11 mouse cellular contexts compared by ENCODE assay signal in the genomic region with DNA sequence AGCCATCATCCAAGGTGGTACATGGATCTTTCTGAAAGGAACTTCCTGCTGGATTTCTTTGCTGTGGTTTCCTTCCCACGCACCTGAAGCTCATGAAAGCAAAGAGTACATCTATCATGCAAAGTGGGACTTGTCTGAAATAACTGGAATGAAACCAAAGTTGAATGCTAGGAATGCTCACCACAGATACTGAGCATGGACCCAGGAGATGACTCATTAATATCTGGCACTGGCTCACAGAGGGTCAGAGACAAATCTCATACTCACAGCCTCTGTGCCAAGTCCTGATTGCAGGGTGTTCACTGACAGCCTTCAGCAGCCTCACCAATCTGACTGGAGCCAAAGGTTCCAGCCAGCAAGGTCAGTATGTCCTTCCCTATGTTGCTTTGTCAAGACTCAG.
DNase-seq lines count a peak whose midpoint lies in the region; ATAC-seq lines count a peak whose summit lies in the region.
"Had no signal": no experiment of that assay in that cellular context is flagged by ENCODE, and none has a peak within 500 bp of the region (broad histone marks: within the 10 kb centered on the region; RNA-seq: fewer than 3 reads in every experiment).

No protein-coding gene starts in this region.

- H3K4me2 ChIP-seq in lung, embryonic 16.5 days (ENCODE audit: low read depth, low read length), result no peak overlapping the region
- no peak overlapping the region for H3K4me2 ChIP-seq in midbrain, embryonic 11.5 days
- H3K4me2 ChIP-seq: limb, embryonic 12.5 days had no signal

- peak; percentile 61 for DNase-seq in MN1 (ENCODE audit: low spot score)
- DNase-seq in adrenal gland, adult (ENCODE audit: inconsistent age in 2 of 2, low spot score in 1 of 2), result peak; percentile 56 to 86
- DNase-seq in heart, adult 9 months (ENCODE audit: low spot score in 2 of 2), result peak; percentile 79 to 83
- DNase-seq in neural tube, embryonic 10.5 days (ENCODE audit: extremely low spot score, low spot score), result no peak
- no peak for DNase-seq in left cerebral cortex, postnatal 25 days (ENCODE audit: low spot score in 2 of 2)
- DNase-seq in midbrain, embryonic 11.5 days (ENCODE audit: low spot score, missing footprints), result no peak
- DNase-seq: cerebellum, adult 18-20 months had no signal

- no peak overlapping the region for H3K4me3 ChIP-seq in lung, embryonic 16.5 days (ENCODE audit: low read length)
- H3K4me3 ChIP-seq in midbrain, embryonic 11.5 days (ENCODE audit: low read depth, low read length), result no peak overlapping the region
- H3K4me3 ChIP-seq: forebrain, embryonic 10.5 days; limb, embryonic 12.5 days had no signal

- intact Hi-C loops in left cerebral cortex, postnatal 25 days (cut with DNase I), result no loop called here

- no peaks in the 10 kb centered on the region for H3K36me3 ChIP-seq in lung, embryonic 16.5 days (ENCODE audit: control insufficient read depth, insufficient read depth, low read length)
- H3K36me3 ChIP-seq in midbrain, embryonic 11.5 days (ENCODE audit: control insufficient read depth, insufficient read depth, low read length), result no peaks in the 10 kb centered on the region
- H3K36me3 ChIP-seq: forebrain, embryonic 10.5 days; limb, embryonic 12.5 days had no signal

- 0 out of 2 replicates have a peak, but pooled peaks cover 5% of the 10 kb centered on the region for H3K4me1 ChIP-seq in lung, embryonic 16.5 days (replicated peaks; ENCODE audit: control insufficient read depth, insufficient read depth, low read length)
- no peaks in the 10 kb centered on the region for H3K4me1 ChIP-seq in midbrain, embryonic 11.5 days (ENCODE audit: control insufficient read depth, insufficient read depth, low read length)
- H3K4me1 ChIP-seq: forebrain, embryonic 10.5 days; limb, embryonic 12.5 days had no signal

- 38% methylated on average over 1 of the region's 1 CpGs for WGBS in lung, embryonic 16.5 days
- WGBS in midbrain, embryonic 11.5 days, result 91% methylated on average over 1 of the region's 1 CpGs

- H3K9me3 ChIP-seq in lung, embryonic 16.5 days (ENCODE audit: control insufficient read depth, low read length), result no peaks in the 10 kb centered on the region
- H3K9me3 ChIP-seq in midbrain, embryonic 11.5 days (ENCODE audit: control insufficient read depth, low read length), result no peaks in the 10 kb centered on the region
- H3K9me3 ChIP-seq: forebrain, embryonic 10.5 days; limb, embryonic 12.5 days had no signal

- peak; percentile 71 for ATAC-seq in lung, embryonic 16.5 days (ENCODE audit: low read depth)
- no peak for ATAC-seq in midbrain, embryonic 11.5 days (ENCODE audit: low FRiP score)
- ATAC-seq: intestine, postnatal 0 days had no signal

- no peaks in the 10 kb centered on the region for H3K27me3 ChIP-seq in lung, embryonic 16.5 days (ENCODE audit: control insufficient read depth, insufficient read depth, low read depth, low read length)
- no peaks in the 10 kb centered on the region for H3K27me3 ChIP-seq in midbrain, embryonic 11.5 days (ENCODE audit: control insufficient read depth, insufficient read depth, low read length)
- H3K27me3 ChIP-seq: limb, embryonic 12.5 days had no signal

- no peak overlapping the region for H3K9ac ChIP-seq in lung, embryonic 16.5 days (ENCODE audit: low read length)
- H3K9ac ChIP-seq in midbrain, embryonic 11.5 days (ENCODE audit: low read length), result no peak overlapping the region
- H3K9ac ChIP-seq: limb, embryonic 12.5 days had no signal

- H3K27ac ChIP-seq in lung, embryonic 16.5 days (ENCODE audit: low read length), result no peak overlapping the region
- H3K27ac ChIP-seq in midbrain, embryonic 11.5 days (ENCODE audit: low read depth, low read length), result no peak overlapping the region
- H3K27ac ChIP-seq: forebrain, embryonic 10.5 days; limb, embryonic 12.5 days had no signal

Comparison
In these comparisons a context has a peak if more than half of its experiments do, and no peak if none do; other contexts are left out.
1. DNase-seq: peak in MN1 (single experiment), adrenal gland, adult (2 of 2) and heart, adult 9 months (2 of 2); none in neural tube, embryonic 10.5 days (single experiment), left cerebral cortex, postnatal 25 days (0 of 2) and midbrain, embryonic 11.5 days (single experiment).